Mouse (Mus musculus): ENCODE data around the gene Neurl1b.

DNA sequence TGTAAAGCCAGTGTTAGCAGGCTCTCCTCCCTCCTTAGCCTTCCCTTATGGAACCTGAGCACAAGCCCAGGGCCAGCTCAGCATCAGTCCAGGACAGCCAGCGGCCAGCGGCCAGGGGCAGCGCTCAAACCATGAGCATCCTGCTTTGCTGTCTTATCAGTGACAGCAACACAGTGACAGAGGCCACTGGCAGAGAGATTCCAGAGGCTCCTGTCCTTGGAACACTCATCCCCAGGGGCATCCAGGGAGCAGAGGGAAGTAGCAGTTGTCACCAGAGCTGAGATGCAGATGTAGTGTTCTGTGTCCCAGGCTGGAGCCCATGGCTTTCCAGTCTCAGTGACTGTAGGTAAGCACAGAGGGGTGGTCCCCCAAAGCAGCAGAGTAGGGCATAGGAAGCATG is 32.5 kb upstream of the Neurl1b start:
- TF ChIP-seq POLR2A (IDR thresholded peaks at IDR 0.05; ENCODE audit: borderline replicate concordance, control insufficient read depth, low read depth, low read length): no peak
- TF ChIP-seq CTCF (IDR thresholded peaks at IDR 0.05; ENCODE audit: control insufficient read depth, insufficient read depth, low read length): no peak

All from bone marrow, adult 2 months (tissue).